Mouse (Mus musculus): ENCODE results near the gene Wdfy2. TPM values are rescaled to one million over a fixed set of nuclear protein-coding genes. Genes with fewer than 3 reads are reported as not detected.
A peak's percentile ranks its signal among the peaks of the same experiment; 100 is the strongest.

Wdfy2 gene
- polyA plus RNA-seq, 1 experiment from 2014 or later: 6.2 TPM

DNA sequence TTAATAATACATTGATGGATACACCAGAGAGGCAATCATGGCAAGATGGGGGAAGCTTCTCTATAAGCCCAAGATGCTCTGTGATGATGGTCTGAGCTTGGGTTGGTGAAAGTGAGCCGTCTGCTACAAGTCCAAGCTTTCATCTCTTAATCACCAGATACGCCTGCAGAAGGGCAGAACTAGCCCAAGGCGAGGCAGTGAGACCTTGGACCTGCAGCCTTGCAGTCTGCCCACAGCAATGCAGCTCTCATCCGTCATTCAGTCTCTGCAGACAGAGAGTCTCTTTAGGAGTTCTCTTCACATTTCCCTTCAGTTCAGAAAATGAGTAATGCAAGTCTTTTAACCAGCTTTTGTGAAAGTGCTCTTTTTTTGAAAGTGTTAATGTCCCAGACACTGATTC lies 20.4 kb downstream of the Wdfy2 start:
- 71% methylated on average over 4 of the region's 4 CpGs for WGBS
- no peaks in the 10 kb centered on the region for H3K36me3 ChIP-seq (ENCODE audit: control insufficient read depth, insufficient read depth, low read length)
- H3K9ac ChIP-seq (ENCODE audit: low read length): no peak overlapping the region
- no peaks in the 10 kb centered on the region for H3K9me3 ChIP-seq (ENCODE audit: control insufficient read depth, low read length)
- H3K27ac ChIP-seq (replicated peaks in 1 of 2; ENCODE audit: control insufficient read depth in 1 of 2, insufficient read depth in 1 of 2, low read depth in 2 of 2, low read length in 2 of 2): no peak overlapping the region
- no peak overlapping the region for H3K4me2 ChIP-seq (ENCODE audit: low read length)
- peaks cover 0 to 5% of the 10 kb centered on the region in 2 experiments; a peak in 1 of 4 replicates for H3K4me1 ChIP-seq (ENCODE audit: control insufficient read depth in 2 of 2, insufficient read depth in 2 of 2, low read length in 2 of 2)
- H3K27me3 ChIP-seq (ENCODE audit: control insufficient read depth, insufficient read depth, low read length): no peaks in the 10 kb centered on the region
- no peak for ATAC-seq (ENCODE audit: insufficient number of reproducible peaks, insufficient read depth, low FRiP score, low read depth)
- H3K4me3 ChIP-seq (ENCODE audit: control insufficient read depth in 1 of 2, insufficient read depth in 1 of 2, low read depth in 1 of 2, low read length in 2 of 2): no peak overlapping the region

GRCm38 (mm10) chr14:62858311-62858710 lies 20.8 kb downstream of the Wdfy2 start:
- no peak for ATAC-seq (ENCODE audit: insufficient number of reproducible peaks, insufficient read depth, low FRiP score, low read depth)
- H3K36me3 ChIP-seq (ENCODE audit: control insufficient read depth, insufficient read depth, low read length): no peaks in the 10 kb centered on the region
- no peak overlapping the region for H3K4me3 ChIP-seq (ENCODE audit: control insufficient read depth in 1 of 2, insufficient read depth in 1 of 2, low read depth in 1 of 2, low read length in 2 of 2)
- no peak overlapping the region for H3K4me2 ChIP-seq (ENCODE audit: low read length)
- no peak overlapping the region for H3K27ac ChIP-seq (replicated peaks in 1 of 2; ENCODE audit: control insufficient read depth in 1 of 2, insufficient read depth in 1 of 2, low read depth in 2 of 2, low read length in 2 of 2)
- no peaks in the 10 kb centered on the region for H3K27me3 ChIP-seq (ENCODE audit: control insufficient read depth, insufficient read depth, low read length)
- no peaks in the 10 kb centered on the region for H3K9me3 ChIP-seq (ENCODE audit: control insufficient read depth, low read length)
- H3K9ac ChIP-seq (ENCODE audit: low read length): no peak overlapping the region
- WGBS: 78% methylated on average over 3 of the region's 3 CpGs
- H3K4me1 ChIP-seq (ENCODE audit: control insufficient read depth in 2 of 2, insufficient read depth in 2 of 2, low read length in 2 of 2): peaks cover 0 to 5% of the 10 kb centered on the region in 2 experiments; a peak in 1 of 4 replicates

- no peaks in the 10 kb centered on the region for H3K27me3 ChIP-seq (ENCODE audit: control insufficient read depth, insufficient read depth, low read length)
- H3K9ac ChIP-seq (ENCODE audit: low read length): no peak overlapping the region
- no peak overlapping the region for H3K4me3 ChIP-seq (ENCODE audit: control insufficient read depth in 1 of 2, insufficient read depth in 1 of 2, low read depth in 1 of 2, low read length in 2 of 2)
- H3K4me1 ChIP-seq (ENCODE audit: control insufficient read depth in 2 of 2, insufficient read depth in 2 of 2, low read length in 2 of 2): peaks cover 0 to 11% of the 10 kb centered on the region in 2 experiments; a peak in 2 of 4 replicates
- H3K9me3 ChIP-seq (ENCODE audit: control insufficient read depth, low read length): no peaks in the 10 kb centered on the region
- 71% methylated on average over 5 of the region's 5 CpGs for WGBS
- no peaks in the 10 kb centered on the region for H3K36me3 ChIP-seq (ENCODE audit: control insufficient read depth, insufficient read depth, low read length)
- no peak overlapping the region for H3K4me2 ChIP-seq (ENCODE audit: low read length)
- H3K27ac ChIP-seq (replicated peaks in 1 of 2; ENCODE audit: control insufficient read depth in 1 of 2, insufficient read depth in 1 of 2, low read depth in 2 of 2, low read length in 2 of 2): no peak overlapping the region
- no peak for ATAC-seq (ENCODE audit: insufficient number of reproducible peaks, insufficient read depth, low FRiP score, low read depth)
Observed at GRCm38 (mm10) chr14:62862564-62862963, 25.1 kb downstream of the Wdfy2 start.

DNA sequence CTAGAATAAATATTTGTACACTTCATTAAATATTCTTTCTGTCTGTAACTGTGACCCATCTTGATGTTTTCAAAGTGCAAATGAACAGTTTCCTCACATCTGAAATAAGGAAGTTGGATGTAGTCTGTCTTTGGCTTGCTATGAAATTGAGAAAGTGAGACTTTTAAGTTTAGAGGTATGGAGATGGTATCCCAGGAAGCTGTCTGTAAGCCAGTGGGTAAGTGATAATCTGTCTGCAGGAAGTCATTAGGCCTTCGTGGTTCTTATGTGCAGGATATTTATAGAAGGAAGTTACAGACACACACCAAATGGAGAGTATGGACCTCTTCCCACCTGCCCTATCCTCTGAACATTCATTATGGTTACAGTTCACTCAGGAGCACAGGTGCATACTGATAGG lies 26.8 kb downstream of the Wdfy2 start:
- no peaks in the 10 kb centered on the region for H3K9me3 ChIP-seq (ENCODE audit: control insufficient read depth, low read length)
- no peaks in the 10 kb centered on the region for H3K27me3 ChIP-seq (ENCODE audit: control insufficient read depth, insufficient read depth, low read length)
- no peak overlapping the region for H3K9ac ChIP-seq (ENCODE audit: low read length)
- H3K36me3 ChIP-seq (ENCODE audit: control insufficient read depth, insufficient read depth, low read length): no peaks in the 10 kb centered on the region
- WGBS: 2% methylated on average over 1 of the region's 1 CpGs
- peaks cover 0 to 21% of the 10 kb centered on the region in 2 experiments; a peak in 2 of 4 replicates for H3K4me1 ChIP-seq (ENCODE audit: control insufficient read depth in 2 of 2, insufficient read depth in 2 of 2, low read length in 2 of 2)
- no peak for ATAC-seq (ENCODE audit: insufficient number of reproducible peaks, insufficient read depth, low FRiP score, low read depth)
- 0 out of 4 replicates have a peak overlapping the region, but pooled peaks of 1 of the 2 experiments have one; percentile 12 for H3K27ac ChIP-seq (replicated peaks in 1 of 2; ENCODE audit: control insufficient read depth in 1 of 2, insufficient read depth in 1 of 2, low read depth in 2 of 2, low read length in 2 of 2)
- H3K4me2 ChIP-seq (ENCODE audit: low read length): no peak overlapping the region
- no peak overlapping the region for H3K4me3 ChIP-seq (ENCODE audit: control insufficient read depth in 1 of 2, insufficient read depth in 1 of 2, low read depth in 1 of 2, low read length in 2 of 2)

GRCm38 (mm10) chr14:62865405-62865804 lies 27.9 kb downstream of the Wdfy2 start:
- Histone ChIP-seq H3K4me3 (ENCODE audit: control insufficient read depth in 1 of 2, insufficient read depth in 1 of 2, low read depth in 1 of 2, low read length in 2 of 2) (no peak overlapping the region), H3K4me1 (ENCODE audit: control insufficient read depth in 2 of 2, insufficient read depth in 2 of 2, low read length in 2 of 2) (peaks cover 0 to 21% of the 10 kb centered on the region in 2 experiments; a peak in 2 of 4 replicates), H3K4me2 (ENCODE audit: low read length) (no peak overlapping the region), H3K36me3 (ENCODE audit: control insufficient read depth, insufficient read depth, low read length) (no peaks in the 10 kb centered on the region), H3K9me3 (ENCODE audit: control insufficient read depth, low read length) (peaks cover under 1% of the 10 kb centered on the region; the same call in 1 of the 2 replicates), H3K27me3 (ENCODE audit: control insufficient read depth, insufficient read depth, low read length) (no peaks in the 10 kb centered on the region), H3K9ac (ENCODE audit: low read length) (no peak overlapping the region), H3K27ac (replicated peaks in 1 of 2; ENCODE audit: control insufficient read depth in 1 of 2, insufficient read depth in 1 of 2, low read depth in 2 of 2, low read length in 2 of 2) (no peak overlapping the region)
- WGBS: 80% methylated on average over 2 of the region's 2 CpGs
- no peak for ATAC-seq (ENCODE audit: insufficient number of reproducible peaks, insufficient read depth, low FRiP score, low read depth)

GRCm38 (mm10) chr14:62867069-62867468 lies 29.6 kb downstream of the Wdfy2 start:
- H3K4me3 ChIP-seq (ENCODE audit: control insufficient read depth in 1 of 2, insufficient read depth in 1 of 2, low read depth in 1 of 2, low read length in 2 of 2): no peak overlapping the region
- whole genome bisulfite sequencing: 78% methylated on average over 5 of the region's 5 CpGs
- no peak for ATAC-seq (ENCODE audit: insufficient number of reproducible peaks, insufficient read depth, low FRiP score, low read depth)
- peaks cover 8% of the 10 kb centered on the region for H3K9me3 ChIP-seq (ENCODE audit: control insufficient read depth, low read length)
- no peaks in the 10 kb centered on the region for H3K36me3 ChIP-seq (ENCODE audit: control insufficient read depth, insufficient read depth, low read length)
- H3K9ac ChIP-seq (ENCODE audit: low read length): no peak overlapping the region
- H3K27me3 ChIP-seq (ENCODE audit: control insufficient read depth, insufficient read depth, low read length): no peaks in the 10 kb centered on the region
- H3K27ac ChIP-seq (replicated peaks in 1 of 2; ENCODE audit: control insufficient read depth in 1 of 2, insufficient read depth in 1 of 2, low read depth in 2 of 2, low read length in 2 of 2): no peak overlapping the region
- H3K4me2 ChIP-seq (ENCODE audit: low read length): no peak overlapping the region
- peaks cover 0 to 25% of the 10 kb centered on the region in 2 experiments; a peak in 2 of 4 replicates for H3K4me1 ChIP-seq (ENCODE audit: control insufficient read depth in 2 of 2, insufficient read depth in 2 of 2, low read length in 2 of 2)

- peaks cover 0 to 27% of the 10 kb centered on the region in 2 experiments; a peak in 2 of 4 replicates for H3K4me1 ChIP-seq (ENCODE audit: control insufficient read depth in 2 of 2, insufficient read depth in 2 of 2, low read length in 2 of 2)
- no peak for ATAC-seq (ENCODE audit: insufficient number of reproducible peaks, insufficient read depth, low FRiP score, low read depth)
- no peak overlapping the region for H3K4me3 ChIP-seq (ENCODE audit: control insufficient read depth in 1 of 2, insufficient read depth in 1 of 2, low read depth in 1 of 2, low read length in 2 of 2)
- no peak overlapping the region for H3K27ac ChIP-seq (replicated peaks in 1 of 2; ENCODE audit: control insufficient read depth in 1 of 2, insufficient read depth in 1 of 2, low read depth in 2 of 2, low read length in 2 of 2)
- no peaks in the 10 kb centered on the region for H3K36me3 ChIP-seq (ENCODE audit: control insufficient read depth, insufficient read depth, low read length)
- 93% methylated on average over 1 of the region's 1 CpGs for WGBS
- no peak overlapping the region for H3K4me2 ChIP-seq (ENCODE audit: low read length)
- H3K9ac ChIP-seq (ENCODE audit: low read length): no peak overlapping the region
- peaks cover 8% of the 10 kb centered on the region for H3K9me3 ChIP-seq (ENCODE audit: control insufficient read depth, low read length)
- H3K27me3 ChIP-seq (ENCODE audit: control insufficient read depth, insufficient read depth, low read length): no peaks in the 10 kb centered on the region
Observed at GRCm38 (mm10) chr14:62867576-62867975, 30.1 kb downstream of the Wdfy2 start.

- H3K27me3 ChIP-seq (ENCODE audit: control insufficient read depth, insufficient read depth, low read length): no peaks in the 10 kb centered on the region
- no peak overlapping the region for H3K4me3 ChIP-seq (ENCODE audit: control insufficient read depth in 1 of 2, insufficient read depth in 1 of 2, low read depth in 1 of 2, low read length in 2 of 2)
- H3K4me2 ChIP-seq (ENCODE audit: low read length): no peak overlapping the region
- 48% methylated on average over 3 of the region's 3 CpGs for WGBS
- ATAC-seq (ENCODE audit: insufficient number of reproducible peaks, insufficient read depth, low FRiP score, low read depth): no peak
- no peak overlapping the region for H3K9ac ChIP-seq (ENCODE audit: low read length)
- H3K9me3 ChIP-seq (ENCODE audit: control insufficient read depth, low read length): peaks cover 8% of the 10 kb centered on the region
- H3K4me1 ChIP-seq (ENCODE audit: control insufficient read depth in 2 of 2, insufficient read depth in 2 of 2, low read length in 2 of 2): peaks cover 0 to 27% of the 10 kb centered on the region in 2 experiments; a peak in 2 of 4 replicates
- H3K36me3 ChIP-seq (ENCODE audit: control insufficient read depth, insufficient read depth, low read length): no peaks in the 10 kb centered on the region
- no peak overlapping the region for H3K27ac ChIP-seq (replicated peaks in 1 of 2; ENCODE audit: control insufficient read depth in 1 of 2, insufficient read depth in 1 of 2, low read depth in 2 of 2, low read length in 2 of 2)
Observed at GRCm38 (mm10) chr14:62868254-62868653, 30.8 kb downstream of the Wdfy2 start.

Measured in heart, embryonic 14.5 days (tissue).